Mouse (Mus musculus): ENCODE data around the gene Itgb6.
A peak's percentile ranks its signal among the peaks of the same experiment; 100 is the strongest.

Itgb6 gene

GRCm38 (mm10) chr2:60609436-60610199, 112.8 kb downstream of the Itgb6 start:
- DNase-seq, result no peak

GRCm38 (mm10) chr2:60607980-60608379, 114.5 kb downstream of the Itgb6 start:
- no peak for DNase-seq

GRCm38 (mm10) chr2:60601326-60601725, 121.1 kb downstream of the Itgb6 start:
- DNase-seq, result no peak

GRCm38 (mm10) chr2:60600863-60601262, 121.6 kb downstream of the Itgb6 start:
- no peak for DNase-seq

GRCm38 (mm10) chr2:60583416-60583815, 139.0 kb downstream of the Itgb6 start:
- no peak for DNase-seq

- DNase-seq, result no peak
These were observed 167.9 kb downstream of the Itgb6 start for GRCm38 (mm10) chr2:60554561-60554960.

- DNase-seq, result peak; percentile 15
These were observed 169.4 kb downstream of the Itgb6 start, which contains the start of gene Pla2r1 for GRCm38 (mm10) chr2:60552902-60553682. TSS of gene Pla2r1 (minus strand) at chr2:60553308.

- no peak for DNase-seq
These were observed 170.1 kb downstream of the Itgb6 start for GRCm38 (mm10) chr2:60552177-60552901.

- DNase-seq, result no peak
These were observed 170.8 kb downstream of the Itgb6 start for GRCm38 (mm10) chr2:60551673-60552072.

GRCm38 (mm10) chr2:60550521-60550920, 171.9 kb downstream of the Itgb6 start:
- no peak for DNase-seq

- DNase-seq, result no peak
These were observed 172.6 kb downstream of the Itgb6 start for GRCm38 (mm10) chr2:60549851-60550250.
